Mouse (Mus musculus) liver, adult 2 months (tissue): Measurements from ENCODE around the gene Prkce. TPM values are rescaled to one million over a fixed set of nuclear protein-coding genes. Genes with fewer than 3 reads are reported as not detected.

Source experiments
- DNase-seq: peaks from one replicate; pipeline ENCODE4 v3.0.0-alpha.2; 2011; ENCODE audit warnings: low read depth, low spot score; ENCODE audit errors: extremely low read depth
- H3K27ac ChIP-seq: fragments of 200-500 bp; replicated peaks from 2 replicates; pipeline ENCODE4 v1.5.1; 2012; ENCODE audit warnings: low read depth, mild to moderate bottlenecking, control low read depth, inconsistent platforms, low read length; ENCODE audit not compliant: insufficient read depth
- H3K27me3 ChIP-seq: fragments of 200-500 bp; 2 replicates; pipeline ENCODE4 v1.6.1; 2012; ENCODE audit warnings: mild to moderate bottlenecking, moderate library complexity, low read length, inconsistent platforms; ENCODE audit not compliant: control insufficient read depth, insufficient read depth
- H3K36me3 ChIP-seq: fragments of 200-500 bp; 2 replicates; pipeline ENCODE4 v1.6.1; 2012; ENCODE audit warnings: low read length, inconsistent platforms; ENCODE audit not compliant: control insufficient read depth, insufficient read depth
- H3K4me1 ChIP-seq: fragments of 200-500 bp; 2 replicates; pipeline ENCODE4 v1.6.1; 2011; ENCODE audit warnings: low read length; ENCODE audit not compliant: control insufficient read depth, insufficient read depth
- H3K4me3 ChIP-seq: fragments of 200-500 bp; 2 replicates; pipeline ENCODE4 v1.5.1; 2011; ENCODE audit warnings: low read depth, mild to moderate bottlenecking, control low read depth, low read length, moderate library complexity; ENCODE audit not compliant: insufficient read depth
- H3K79me2 ChIP-seq: fragments of 200-500 bp; 2 replicates; pipeline ENCODE4 v1.6.1; 2012; ENCODE audit warnings: inconsistent platforms, mild to moderate bottlenecking, low read length, moderate library complexity; ENCODE audit not compliant: control insufficient read depth, insufficient read depth
- H3K9ac ChIP-seq: fragments of 200-500 bp; 2 replicates; pipeline ENCODE4 v1.6.1; 2012; ENCODE audit warnings: low read depth, mild to moderate bottlenecking, control low read depth, inconsistent platforms, low read length
- CTCF ChIP-seq: fragments of 200-500 bp; IDR thresholded peaks from 2 replicates; pipeline ENCODE4 v1.5.1; 2011; ENCODE audit warnings: low read depth, low read length, control low read depth
- POLR2A ChIP-seq: fragments of 200-500 bp; IDR thresholded peaks from 2 replicates; pipeline ENCODE4 v1.6.1; 2011; ENCODE audit warnings: low read length, control low read depth; ENCODE audit not compliant: insufficient read depth; ENCODE audit errors: extremely low read depth
- WGBS: fragments of 180-500 bp; shearing (Covaris S2); methylation state at CpG from one replicate; pipeline ENCODE4 v1.1.7; 2018; 5-methylcytosine and 5-hydroxymethylcytosine counted together
- polyA plus RNA-seq: library from polyadenylated mRNA; depleted of rRNA; stranded (reverse); fragments of >200 nt; gene quantifications from 2 replicates; pipeline ENCODE4 v1.2.3, GENCODE M21; 2012
- total RNA-seq: library from RNA; depleted of rRNA; stranded (reverse); fragments of >200 nt; gene quantifications from 2 replicates; pipeline ENCODE4 v1.2.3, GENCODE M21; 2014

Prkce gene
- total and polyA plus RNA-seq, 2 experiments = 2.0 to 6.4 TPM

DNA sequence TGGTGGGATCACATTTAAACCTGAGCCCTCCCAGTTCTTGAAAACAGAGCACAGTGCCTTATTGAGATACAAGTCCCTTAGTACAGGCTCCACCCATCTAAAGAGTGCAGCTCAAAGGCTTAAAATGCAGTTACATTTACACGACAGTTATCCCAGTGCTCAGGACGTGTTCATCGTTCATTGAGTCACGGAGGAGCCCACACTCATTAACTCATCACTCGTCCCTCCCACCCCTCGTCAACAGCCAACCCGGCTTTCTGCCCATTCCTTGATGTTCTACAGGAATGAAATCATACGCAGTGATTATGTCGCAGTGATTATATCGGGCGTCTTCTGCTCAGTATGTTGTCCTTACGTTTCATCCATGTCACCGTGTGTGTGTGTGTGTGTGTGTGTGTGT is 102.9 kb downstream of the Prkce start:
- no peaks in the 10 kb centered on the region; the same call in 1 of the 2 replicates for H3K79me2 ChIP-seq
- H3K9ac ChIP-seq = no peak overlapping the region
- WGBS = 96% methylated on average over 13 of the region's 13 CpGs
- no peaks in the 10 kb centered on the region for H3K36me3 ChIP-seq
- H3K27me3 ChIP-seq = no peaks in the 10 kb centered on the region
- TF ChIP-seq POLR2A (no peak), CTCF (no peak)
- H3K4me1 ChIP-seq = no peaks in the 10 kb centered on the region
- H3K27ac ChIP-seq = no peak overlapping the region
- H3K4me3 ChIP-seq = no peak overlapping the region
- no peak for DNase-seq

DNA sequence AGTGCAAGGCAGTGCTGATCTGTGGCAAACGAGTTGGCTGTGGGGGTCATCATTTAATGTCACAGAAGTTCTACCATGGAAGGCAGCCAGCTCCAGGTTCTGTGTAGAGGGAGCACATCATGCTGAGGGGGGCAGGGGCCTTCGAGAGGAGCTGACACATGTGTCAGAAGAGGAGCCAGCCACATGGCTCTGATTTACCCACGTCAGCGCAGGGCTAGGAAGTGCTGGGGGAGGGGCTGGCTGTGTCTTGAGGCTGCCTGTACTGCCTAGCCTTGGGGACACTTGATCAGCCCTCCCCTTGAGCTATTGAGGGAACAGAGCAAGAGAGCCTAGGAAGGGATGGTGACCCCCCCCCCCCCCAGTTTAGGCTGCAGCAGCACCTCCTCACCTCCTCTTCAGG is 103.7 kb downstream of the Prkce start:
- H3K36me3 ChIP-seq = no peaks in the 10 kb centered on the region

GRCm38 (mm10) chr17:86272961-86273360 is 105.4 kb downstream of the Prkce start:
- Histone ChIP-seq H3K9ac (no peak overlapping the region), H3K36me3 (no peaks in the 10 kb centered on the region), H3K27me3 (no peaks in the 10 kb centered on the region), H3K79me2 (peaks cover 2% of the 10 kb centered on the region; the same call in 1 of the 2 replicates), H3K4me1 (no peaks in the 10 kb centered on the region), H3K27ac (no peak overlapping the region), H3K4me3 (no peak overlapping the region)
- no peak for TF ChIP-seq POLR2A
- no peak for TF ChIP-seq CTCF
- DNase-seq = no peak
- 80% methylated on average over 6 of the region's 6 CpGs for WGBS

More for the DNA sequence above, 103.7 kb downstream of the Prkce start:
- no peak for TF ChIP-seq CTCF
- no peak for TF ChIP-seq POLR2A
- Histone ChIP-seq H3K9ac (no peak overlapping the region), H3K4me3 (no peak overlapping the region), H3K4me1 (no peaks in the 10 kb centered on the region), H3K27ac (no peak overlapping the region), H3K27me3 (no peaks in the 10 kb centered on the region), H3K79me2 (peaks cover 2% of the 10 kb centered on the region; the same call in 1 of the 2 replicates)
- 63% methylated on average over 4 of the region's 4 CpGs for WGBS
- DNase-seq = no peak

- no peaks in the 10 kb centered on the region for H3K4me1 ChIP-seq
- H3K27me3 ChIP-seq = no peaks in the 10 kb centered on the region
- DNase-seq = no peak
- H3K36me3 ChIP-seq = no peaks in the 10 kb centered on the region
- H3K4me3 ChIP-seq = no peak overlapping the region
- WGBS = 93% methylated on average over 9 of the region's 9 CpGs
- no peak overlapping the region for H3K27ac ChIP-seq
- no peak overlapping the region for H3K9ac ChIP-seq
- TF ChIP-seq POLR2A (no peak), CTCF (no peak)
- H3K79me2 ChIP-seq = peaks cover 2% of the 10 kb centered on the region; the same call in 1 of the 2 replicates
Measured at GRCm38 (mm10) chr17:86273566-86274349, 106.2 kb downstream of the Prkce start.

- H3K36me3 ChIP-seq = no peaks in the 10 kb centered on the region
- H3K4me3 ChIP-seq = no peak overlapping the region
- no peak overlapping the region for H3K9ac ChIP-seq
- 93% methylated on average over 7 of the region's 7 CpGs for WGBS
- H3K79me2 ChIP-seq = peaks cover 2% of the 10 kb centered on the region; the same call in 1 of the 2 replicates
- no peak for DNase-seq
- TF ChIP-seq POLR2A (no peak), CTCF (no peak)
- H3K4me1 ChIP-seq = no peaks in the 10 kb centered on the region
- no peak overlapping the region for H3K27ac ChIP-seq
- no peaks in the 10 kb centered on the region for H3K27me3 ChIP-seq
Measured at GRCm38 (mm10) chr17:86274350-86274744, 106.8 kb downstream of the Prkce start.

- no peak overlapping the region for H3K4me3 ChIP-seq
- WGBS = 62% methylated on average over 4 of the region's 4 CpGs
- DNase-seq = no peak
- no peak for TF ChIP-seq POLR2A
- no peak for TF ChIP-seq CTCF
- H3K9ac ChIP-seq = no peak overlapping the region
- peaks cover 5% of the 10 kb centered on the region for H3K4me1 ChIP-seq
- H3K36me3 ChIP-seq = no peaks in the 10 kb centered on the region
- no peak overlapping the region for H3K27ac ChIP-seq
- no peaks in the 10 kb centered on the region for H3K27me3 ChIP-seq
- H3K79me2 ChIP-seq = peaks cover 5% of the 10 kb centered on the region; the same call in 1 of the 2 replicates
Measured at GRCm38 (mm10) chr17:86276381-86276780, 108.8 kb downstream of the Prkce start.
